Mouse (Mus musculus) embryo, embryonic 11 days (tissue): ENCODE measurements around the gene Clnk.

ENCODE experiments used
- DNase-seq: peaks from one replicate; pipeline ENCODE4 v3.0.0-alpha.2; 2015

The Clnk gene

DNA sequence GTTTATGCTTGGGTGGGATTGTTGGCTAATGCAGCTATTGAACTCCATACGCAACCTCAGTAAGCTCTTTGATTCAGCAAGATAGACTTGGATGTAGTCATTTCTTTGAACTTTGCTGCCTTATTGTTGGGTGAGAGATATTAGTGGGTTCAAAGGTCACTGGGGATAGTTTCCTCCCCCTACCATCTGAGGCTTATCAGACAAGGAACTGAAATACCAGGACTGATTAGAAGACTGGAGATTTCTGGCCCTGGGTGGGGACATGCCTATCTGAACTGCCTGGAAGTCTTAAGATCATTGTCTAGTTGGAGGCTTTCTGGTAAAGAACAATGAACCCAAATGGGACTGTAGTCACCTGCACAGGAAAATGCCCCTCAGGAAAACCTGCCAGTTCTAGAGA is 26.4 kb downstream of the Clnk start:
- no peak for DNase-seq

DNA sequence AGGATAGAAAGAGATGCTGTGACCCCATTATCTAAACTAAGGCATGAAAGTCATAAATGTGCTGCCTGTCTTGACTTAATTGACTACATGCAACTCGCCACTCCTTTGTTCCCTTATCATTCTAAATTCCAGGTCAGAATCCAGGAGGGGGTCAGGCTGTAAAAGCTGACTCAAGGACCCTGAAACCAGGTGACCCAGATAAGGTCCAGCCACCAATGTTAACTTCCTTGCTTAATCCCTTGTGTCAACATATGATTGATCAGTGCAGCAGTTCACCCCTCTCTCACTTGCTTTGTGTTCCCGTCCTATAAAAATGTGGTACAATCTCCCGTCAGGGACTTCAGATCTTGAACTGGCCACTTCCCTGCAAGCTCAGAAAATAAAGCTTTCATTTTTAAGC is 31.1 kb downstream of the Clnk start:
- DNase-seq: no peak

DNA sequence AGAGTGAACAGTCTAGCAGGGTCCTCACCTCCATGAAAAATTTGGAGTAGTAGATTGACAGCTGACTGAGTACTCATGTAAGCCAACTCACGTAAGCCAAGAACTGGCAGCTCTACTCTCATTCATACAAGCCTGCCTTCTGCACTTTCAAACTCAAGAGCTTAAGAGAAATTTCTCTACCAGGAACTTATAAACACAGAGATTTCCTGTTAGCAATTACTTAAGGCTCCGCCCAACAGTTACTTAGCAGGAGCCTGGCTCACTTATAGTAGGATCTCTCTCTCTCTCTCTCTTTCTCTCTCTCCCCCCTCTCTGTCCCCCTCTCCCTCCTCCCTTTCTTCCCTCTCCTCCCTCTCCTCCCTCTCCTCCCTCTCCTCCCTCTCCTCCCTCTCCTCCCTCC is 32.3 kb downstream of the Clnk start:
- no peak for DNase-seq

DNA sequence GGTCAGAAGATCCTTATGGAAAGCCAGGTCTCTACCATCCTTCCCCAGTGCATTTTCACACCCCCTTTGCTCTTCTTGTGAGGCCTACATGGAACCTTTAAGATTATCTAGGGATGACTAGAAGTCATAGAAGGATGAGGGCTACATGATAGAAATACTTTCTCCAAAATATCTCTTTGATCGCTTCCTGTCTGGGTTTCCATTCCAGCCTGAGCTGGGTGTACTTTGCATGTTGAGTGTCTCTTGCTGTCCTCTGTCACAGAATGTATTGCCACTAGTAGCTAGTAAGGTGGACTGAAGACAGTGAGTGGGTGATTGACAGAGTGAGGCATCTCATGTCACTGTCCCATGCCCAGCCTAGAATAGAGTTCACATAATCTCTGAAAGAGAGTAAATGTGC is 36.6 kb downstream of the Clnk start:
- no peak for DNase-seq

DNA sequence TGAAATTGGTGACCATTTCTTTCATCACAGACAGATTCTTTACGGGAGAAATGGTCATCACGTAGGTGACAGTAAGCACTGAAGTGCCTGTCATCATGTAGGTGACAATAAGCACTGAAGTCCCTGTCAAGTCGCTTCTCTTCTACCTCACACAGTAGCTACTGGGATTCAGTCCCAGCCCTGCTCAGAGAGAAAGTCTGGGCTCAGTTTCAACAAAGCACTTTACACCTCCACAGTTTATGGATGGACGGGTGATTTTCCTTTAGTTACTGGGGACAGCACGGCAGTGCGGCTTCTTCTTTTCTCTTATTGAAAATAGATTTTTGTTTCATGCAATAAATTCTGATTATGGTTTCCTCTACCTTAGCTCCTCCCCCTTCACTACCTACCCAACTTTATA is 49.3 kb downstream of the Clnk start:
- no peak for DNase-seq

DNA sequence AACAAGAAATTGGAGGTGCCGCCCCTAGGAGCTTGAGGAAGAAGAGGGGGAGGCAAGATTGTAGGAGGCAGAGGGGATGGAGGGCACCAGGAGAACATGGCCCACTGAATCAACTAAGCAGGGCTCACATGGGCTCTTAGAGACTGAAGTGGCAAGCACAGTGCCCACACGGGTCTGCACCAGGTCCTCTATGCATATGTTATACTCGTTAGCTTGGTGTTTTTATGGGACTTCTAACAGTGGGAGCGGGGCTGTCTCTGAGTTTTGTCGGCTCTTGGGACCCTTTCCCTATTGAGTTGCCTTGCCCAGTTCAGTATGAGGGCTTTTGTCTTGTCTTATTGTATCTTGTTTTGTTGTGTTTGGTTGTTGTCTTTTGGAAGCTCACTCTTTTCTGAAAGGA is 50.0 kb downstream of the Clnk start:
- DNase-seq: no peak

DNA sequence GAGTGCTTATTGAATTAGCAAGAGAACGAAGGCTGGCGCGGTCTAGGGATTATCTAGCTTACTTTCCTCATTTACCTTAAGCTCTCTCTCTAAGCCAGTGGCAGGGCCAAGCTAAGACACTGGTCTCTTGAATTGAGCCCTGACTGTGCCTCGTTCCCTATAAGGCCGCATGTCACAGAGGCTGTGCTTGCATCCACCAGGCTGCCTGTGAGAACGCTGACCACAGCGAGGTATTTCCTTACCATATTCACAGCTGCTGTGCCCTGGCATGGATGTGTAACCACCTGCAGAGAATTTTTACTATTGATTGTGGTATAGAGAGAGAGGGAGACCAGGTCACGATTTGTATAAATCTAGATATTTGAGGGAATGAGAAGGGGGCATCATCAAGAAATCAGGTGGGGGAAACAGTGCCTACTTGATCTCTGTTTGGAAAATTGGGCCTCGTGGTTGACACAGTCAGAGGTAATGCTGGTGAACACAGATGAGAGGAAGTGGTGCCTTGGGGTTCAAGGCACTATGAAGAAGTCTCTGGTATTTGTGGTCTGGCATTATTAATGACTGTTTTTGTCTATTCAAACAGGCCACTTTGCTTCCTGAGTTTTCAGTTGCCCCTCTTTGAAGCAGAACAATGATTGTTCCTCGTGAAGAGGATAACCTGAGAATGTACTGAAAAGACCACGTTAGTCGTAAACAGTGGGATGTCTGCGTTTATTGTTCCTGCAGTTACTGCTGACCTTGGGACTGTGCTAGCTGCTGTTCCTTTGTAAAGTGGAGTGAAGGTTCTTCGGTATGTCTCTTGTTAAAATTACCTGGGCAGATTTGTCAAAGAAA is 52.3 kb downstream of the Clnk start:
- DNase-seq: no peak

DNA sequence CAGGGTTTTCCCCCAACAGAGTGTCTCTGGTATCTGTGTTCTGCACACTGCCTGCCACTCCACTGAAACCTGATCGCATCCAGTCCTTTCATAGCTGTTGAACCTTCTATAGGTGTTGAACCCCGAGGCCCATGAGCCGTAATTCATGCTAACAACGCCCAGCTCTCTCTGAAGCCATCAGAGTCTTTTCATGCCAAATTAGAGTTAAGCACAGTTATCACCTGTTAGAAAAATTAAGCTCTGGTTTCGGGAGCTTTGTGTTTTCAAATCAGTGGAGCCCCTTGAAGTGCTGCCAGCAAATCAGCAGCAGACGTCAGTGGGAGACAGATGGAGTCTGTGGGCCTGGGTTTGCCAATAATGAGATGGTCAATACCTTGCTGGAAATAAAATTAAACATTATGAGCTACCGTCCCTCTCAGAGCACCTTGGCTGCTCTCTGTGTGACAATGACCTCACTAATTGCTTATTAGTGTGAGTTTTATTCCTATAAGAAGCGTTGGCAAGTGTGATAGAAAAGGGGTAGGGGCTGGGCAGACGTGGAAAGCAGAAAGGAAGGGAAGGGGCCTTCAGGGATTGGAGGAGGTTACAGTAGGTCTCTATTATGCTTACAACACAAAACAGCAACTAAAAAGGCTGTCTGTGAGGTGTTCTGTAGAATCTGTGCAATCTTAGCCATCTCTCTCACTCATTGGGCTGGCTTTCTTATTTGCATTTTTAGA is 63.1 kb downstream of the Clnk start:
- peak; percentile 49 for DNase-seq

DNA sequence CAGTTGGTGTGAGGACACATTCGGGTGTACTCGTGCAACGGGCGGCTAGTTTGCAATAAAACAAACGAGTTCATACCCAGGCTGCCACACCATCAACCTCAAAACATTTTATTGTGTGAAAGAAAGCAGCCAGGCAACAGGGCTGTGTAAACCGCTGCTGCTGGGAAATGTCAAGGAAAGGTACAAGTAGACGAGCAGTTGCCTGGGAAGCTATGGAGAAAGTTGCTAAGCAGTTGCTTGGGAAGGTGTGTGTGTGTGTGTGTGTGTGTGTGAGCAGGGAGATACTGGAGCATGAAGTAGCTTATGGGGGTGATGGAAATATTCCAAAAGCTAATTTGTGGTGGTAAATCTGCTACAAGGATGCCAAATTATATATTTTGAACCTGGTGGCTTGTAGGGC is 63.7 kb downstream of the Clnk start:
- DNase-seq: peak; percentile 36

DNA sequence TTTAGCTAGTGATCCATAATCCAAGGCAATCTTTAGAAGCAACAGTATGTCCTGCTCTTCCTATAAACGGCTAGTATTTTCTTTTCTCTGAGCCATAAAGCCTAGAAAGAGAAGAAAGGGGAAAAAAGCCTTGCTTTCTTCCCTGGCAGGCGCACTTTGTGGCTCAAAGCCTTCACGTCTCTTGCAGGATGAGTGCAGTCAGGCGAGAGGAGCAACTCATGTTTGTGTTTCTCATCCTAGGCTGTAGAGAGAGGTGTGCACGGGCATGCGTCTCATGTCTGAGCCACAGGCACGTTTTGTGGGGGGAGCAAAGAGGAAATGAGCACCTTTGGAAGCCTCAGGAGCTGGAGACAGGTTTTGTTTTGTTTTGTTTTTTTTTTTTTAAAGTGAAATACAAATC is 64.2 kb downstream of the Clnk start:
- DNase-seq: no peak

DNA sequence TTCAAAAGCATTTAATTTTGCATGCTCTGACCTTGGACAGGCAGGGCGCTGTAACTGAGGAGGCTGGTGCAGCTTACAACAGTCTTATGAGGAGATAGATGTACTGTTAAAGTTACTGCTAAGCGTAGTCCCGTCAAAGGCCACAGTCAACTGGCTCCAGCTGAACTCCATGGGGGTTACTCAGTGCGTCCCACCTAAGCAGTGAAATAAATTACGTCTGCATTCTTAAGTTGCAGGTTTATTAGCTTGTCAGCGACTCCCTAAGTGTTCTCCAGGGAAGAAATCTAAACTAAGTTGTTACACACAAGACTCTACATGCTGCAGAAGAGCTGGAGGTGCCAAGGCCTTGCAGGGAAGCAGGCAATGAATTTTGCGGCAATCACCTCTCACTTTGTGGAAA is 77.7 kb downstream of the Clnk start:
- peak; percentile 41 for DNase-seq

DNA sequence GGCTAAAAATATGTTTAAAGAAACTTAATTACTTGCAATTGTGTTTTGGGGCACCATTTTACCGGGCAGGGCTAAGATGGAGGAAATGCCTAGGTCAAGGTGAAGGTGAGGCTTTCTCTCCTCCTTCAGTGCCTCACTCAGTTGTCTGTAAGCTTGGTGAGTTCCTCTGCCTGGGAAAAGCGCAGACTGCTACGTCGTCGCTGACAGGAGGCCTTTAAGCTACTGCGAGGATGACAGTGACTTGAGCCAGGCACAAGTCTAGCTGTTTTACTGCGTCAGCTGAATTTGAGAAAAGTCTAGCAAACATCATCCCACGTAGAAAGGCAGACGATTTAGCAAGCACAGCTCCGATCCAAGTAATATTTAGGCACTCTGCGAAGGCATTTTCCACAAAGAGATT is 81.5 kb downstream of the Clnk start:
- no peak for DNase-seq

DNA sequence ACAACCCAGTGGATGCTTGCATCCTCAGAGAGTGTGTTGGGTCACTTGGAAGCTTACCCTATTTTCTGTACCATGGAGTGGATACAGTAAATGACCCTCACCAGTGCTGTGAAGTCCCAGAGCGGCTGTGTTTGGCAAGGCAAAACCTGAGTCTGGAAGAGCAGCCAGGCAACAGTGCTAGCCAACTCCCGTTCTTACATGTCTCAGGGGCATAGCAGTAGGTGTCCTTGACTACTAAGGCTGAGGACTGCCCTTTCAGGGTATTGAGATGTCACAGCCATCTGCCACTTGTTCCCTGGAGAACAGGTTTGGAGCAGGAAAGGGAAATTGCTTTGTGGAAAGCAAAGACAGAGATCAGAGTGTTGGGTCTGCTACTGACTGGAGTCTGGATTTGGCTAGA is 85.5 kb downstream of the Clnk start:
- no peak for DNase-seq

DNA sequence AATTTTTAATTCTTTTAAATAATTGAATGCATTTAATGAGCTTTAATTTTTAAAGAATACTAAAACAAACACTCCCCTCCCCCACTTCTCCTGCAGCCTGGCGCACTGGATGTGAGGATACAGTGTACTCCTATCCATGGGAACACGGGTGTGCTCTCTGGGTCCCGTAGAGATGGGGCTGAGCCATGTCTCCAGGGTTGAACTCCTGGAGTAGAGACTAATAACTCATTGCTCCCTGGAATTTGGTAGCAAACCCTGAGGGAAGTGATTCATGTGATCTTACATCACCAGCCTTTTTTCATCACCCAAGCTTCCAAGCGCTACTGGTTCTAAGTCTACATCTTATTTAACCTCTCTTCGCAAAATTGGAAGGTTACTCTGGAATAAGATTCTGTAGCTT is 87.8 kb downstream of the Clnk start:
- no peak for DNase-seq

DNA sequence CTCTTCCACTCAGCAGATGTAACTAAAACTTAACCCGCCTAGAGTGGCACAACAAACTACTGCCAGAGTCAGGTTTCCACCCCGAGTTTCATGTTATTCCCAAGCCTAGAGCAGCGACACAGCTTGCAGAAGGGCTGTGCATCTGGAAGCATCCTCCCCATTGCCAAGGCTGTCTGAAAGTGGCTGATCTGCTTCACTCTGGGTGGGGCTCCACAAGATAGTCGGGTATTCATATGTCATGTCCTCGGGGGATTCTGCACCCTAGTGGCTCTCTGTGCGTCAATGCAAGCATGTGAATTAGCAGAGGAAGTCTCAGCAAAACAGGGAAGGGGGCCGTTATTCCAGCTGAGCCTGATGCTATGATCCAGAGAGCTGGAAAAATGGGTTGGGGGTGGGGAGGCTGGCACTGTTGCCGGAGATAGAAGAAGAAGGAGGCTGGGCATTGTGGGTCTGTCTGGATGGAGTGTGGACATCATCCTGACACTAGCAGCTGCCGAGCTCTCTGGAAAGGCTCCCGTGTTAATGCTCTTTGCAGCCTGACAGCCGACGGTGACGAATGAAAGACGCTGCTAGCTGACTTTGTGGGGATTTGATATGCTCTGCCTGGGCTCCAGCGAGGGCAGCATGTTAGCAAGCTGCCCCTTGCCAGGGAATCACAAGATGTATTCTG is 88.6 kb downstream of the Clnk start:
- peak; percentile 28 for DNase-seq

DNA sequence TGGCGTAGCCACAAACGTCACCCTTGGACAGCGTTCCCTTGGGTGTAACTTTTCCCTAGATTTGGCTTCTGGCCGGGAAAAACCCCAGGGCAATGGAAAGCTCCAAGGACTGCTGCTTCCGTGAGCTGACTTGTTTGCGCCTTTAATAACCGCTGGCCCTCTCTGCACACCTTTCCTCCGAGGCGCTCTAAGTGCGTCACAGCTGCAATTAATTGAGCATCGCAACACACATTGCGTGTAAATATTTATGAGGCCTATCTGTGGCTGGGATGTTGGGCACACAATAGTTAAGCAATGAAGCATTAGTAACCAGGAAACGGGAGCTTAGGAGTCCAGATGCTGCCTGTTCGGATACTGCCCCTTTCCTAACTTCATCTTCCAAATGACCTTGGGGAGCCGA is 90.5 kb downstream of the Clnk start:
- peak; percentile 16 for DNase-seq

DNA sequence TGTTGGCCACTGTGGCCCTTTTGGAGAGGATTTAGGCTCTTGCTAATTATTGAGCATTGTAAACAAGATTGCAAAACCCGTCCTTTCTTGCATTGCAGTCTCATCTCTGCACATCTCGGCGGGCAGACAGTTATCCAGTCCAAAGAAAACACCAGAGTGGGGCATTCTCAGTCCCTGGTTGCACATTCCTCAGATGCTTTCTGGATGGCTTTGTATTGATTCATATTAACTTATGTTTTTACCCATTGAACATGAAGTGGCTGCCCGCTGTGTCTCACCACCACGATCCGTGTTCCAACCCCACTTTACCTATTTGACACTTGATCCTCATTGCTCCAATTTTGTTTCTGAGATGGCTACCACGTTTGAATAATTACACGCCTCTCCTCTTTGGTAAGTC is 90.9 kb downstream of the Clnk start:
- DNase-seq: no peak

DNA sequence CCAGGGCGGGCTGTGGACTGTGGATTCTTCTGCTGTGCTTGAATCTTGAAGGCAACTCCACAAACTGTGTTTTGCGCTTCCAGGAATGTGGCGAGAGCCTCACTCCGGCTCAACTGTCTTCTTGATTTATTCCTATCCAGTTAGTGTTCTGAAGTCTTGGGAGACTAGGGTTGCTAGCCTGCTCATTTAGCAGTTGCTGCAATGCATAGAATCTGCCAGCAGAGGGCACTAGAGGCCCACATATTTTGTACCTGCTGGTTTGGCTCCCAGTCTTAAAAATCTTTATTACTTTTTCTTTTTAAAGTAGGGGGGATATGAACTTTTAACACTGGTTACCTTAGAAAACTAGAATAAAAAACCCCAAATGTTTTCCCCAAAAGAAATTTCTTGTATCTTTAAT is 94.8 kb downstream of the Clnk start:
- DNase-seq: peak; percentile 71

DNA sequence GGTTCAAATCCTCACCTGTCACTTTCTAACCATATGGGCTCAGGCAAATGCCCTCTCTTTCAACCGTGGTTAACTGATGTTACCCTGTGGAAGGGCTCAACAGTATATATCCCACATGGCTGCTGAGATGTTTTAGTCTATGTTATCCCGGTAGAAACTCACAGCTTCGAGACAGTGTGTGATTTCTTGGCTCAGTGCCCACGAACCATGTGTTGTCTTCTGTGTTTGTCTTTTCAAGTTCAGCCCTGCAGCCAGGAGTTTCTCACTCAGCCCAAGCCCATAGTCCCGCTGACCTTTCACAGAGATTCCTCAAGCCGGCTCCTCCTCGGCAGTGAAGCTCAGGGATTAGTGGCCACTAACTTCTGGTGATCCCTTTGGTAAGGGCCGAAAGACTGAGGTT is 96.0 kb downstream of the Clnk start:
- DNase-seq: no peak

DNA sequence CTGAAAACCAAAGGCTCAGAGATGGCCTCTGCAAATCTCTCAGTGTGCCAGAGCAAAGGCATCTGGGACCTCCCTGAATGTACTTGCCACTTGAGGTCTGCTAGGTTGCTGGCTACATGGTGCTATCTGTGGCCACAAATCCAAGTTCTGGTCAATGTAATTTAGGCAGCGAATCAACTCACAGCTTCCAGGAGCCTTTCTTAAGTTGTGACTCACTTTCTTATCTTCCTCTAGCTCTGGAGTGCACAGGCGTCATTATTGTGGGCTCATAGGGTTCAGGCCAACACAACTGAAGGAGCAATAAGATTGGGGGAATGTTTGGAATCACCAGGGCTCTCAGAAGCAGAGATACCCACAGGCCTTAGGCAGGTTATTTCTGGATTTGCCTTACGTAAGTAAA is 96.6 kb downstream of the Clnk start:
- DNase-seq: no peak

DNA sequence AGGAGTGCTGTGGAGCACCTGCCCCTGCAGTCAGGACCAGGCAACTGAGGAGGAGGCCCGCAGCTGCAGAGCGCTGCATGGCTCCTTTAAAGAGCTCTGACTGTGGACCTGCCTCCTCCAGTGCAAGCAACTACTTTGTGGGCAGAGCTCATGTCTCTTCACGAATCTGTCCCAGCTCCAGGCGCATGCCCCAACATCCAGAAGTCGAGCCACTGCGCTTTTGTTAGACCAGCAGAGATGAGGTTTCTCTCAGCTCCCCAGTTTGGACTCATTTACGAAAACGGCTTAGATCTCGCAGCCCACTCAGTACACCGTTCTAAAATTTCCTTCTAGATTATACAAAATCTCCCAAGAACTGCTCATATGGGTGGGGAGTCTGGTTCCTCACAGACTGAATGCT is 101.1 kb downstream of the Clnk start:
- DNase-seq: no peak

DNA sequence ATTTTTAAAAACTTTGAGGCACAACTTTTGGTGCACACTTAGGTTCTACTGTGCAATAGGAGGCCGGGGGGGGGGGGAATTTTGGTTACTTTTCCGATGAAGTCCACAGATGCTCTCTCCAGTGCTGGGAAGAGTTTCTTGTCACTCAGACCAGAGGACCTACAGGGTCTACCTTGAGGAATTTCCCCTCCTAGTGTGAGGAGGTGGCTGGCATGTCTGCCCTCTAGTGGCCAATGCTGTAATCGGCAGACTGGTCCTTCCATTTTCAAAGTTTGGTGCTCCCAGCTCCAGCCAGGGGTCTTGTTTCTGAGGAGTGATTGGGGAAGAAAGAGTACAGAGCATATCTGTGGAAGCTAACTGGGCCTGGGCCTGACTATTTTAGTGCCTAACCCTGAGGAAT is 121.7 kb downstream of the Clnk start:
- peak; percentile 65 for DNase-seq

DNA sequence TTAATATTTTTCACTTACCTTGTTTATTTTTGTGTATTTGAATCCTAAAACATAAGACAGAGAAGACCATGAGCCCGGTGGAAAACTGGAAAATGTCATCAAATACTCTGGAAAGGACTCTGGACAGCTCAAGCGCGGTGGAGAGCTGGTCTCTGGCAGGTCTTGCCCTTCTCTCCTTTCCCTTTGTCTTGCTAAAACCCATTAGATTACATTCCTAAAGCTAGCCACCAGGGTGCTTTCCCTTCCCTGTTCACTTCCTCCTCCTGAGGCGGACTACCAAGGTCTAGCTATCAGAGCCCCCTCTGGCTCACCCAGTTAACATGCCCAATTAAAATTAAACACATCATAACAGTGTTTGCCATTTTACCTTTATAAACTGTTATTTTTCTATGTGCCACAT is 123.9 kb downstream of the Clnk start:
- peak; percentile 8 for DNase-seq

DNA sequence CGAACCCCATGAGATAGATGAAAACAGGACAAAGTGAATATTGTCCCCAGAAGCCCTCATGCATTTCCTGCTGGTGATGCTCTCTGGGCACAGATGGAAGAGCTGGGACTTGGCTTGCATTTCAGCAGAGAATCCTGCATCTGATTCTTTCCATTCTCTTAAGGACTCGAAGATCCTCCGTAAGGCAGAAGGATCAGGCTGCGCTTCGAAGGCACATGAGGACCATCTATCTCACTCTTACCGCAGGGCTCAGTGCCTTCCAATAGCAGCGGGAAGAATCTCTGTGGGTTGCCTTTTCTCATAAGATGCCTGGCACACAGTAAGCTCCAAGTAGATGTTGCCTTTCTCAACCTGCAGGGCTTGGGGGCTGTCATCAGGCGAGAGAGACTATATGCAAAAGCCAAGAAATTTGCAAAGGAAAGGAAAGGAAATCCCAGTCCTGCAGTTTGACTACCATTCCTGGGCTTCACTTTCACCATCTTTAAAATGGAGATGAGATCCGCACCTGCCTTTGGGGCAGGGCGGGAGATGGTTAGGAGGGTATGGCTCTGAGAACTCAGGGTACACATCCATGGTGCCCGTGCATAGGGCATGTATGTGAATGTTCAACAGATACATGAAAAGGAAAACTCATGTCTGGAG is 167.6 kb downstream of the Clnk start:
- no peak for DNase-seq
